Comparison of ENCODE assay signal across 28 mouse cellular contexts in genomic region chr10:103544502-103544901, GRCm38 (mm10).
DNase-seq lines count a peak whose midpoint lies in the region; ATAC-seq and TF ChIP-seq lines count a peak whose summit lies in the region.
"Had no signal": no experiment of that assay in that cellular context is flagged by ENCODE, and none has a peak within 500 bp of the region (broad histone marks: within the 10 kb centered on the region; RNA-seq: fewer than 3 reads in every experiment).

No protein-coding gene starts in this region.

- no peaks in the 10 kb centered on the region for H3K4me1 ChIP-seq in forebrain, embryonic 14.5 days (ENCODE audit: control insufficient read depth, insufficient read depth, low read length)
- no peaks in the 10 kb centered on the region for H3K4me1 ChIP-seq in forebrain, postnatal 0 days (ENCODE audit: insufficient read depth)
- H3K4me1 ChIP-seq in neural tube, embryonic 13.5 days (replicated peaks), result no peaks in the 10 kb centered on the region
- no peaks in the 10 kb centered on the region for H3K4me1 ChIP-seq in neural tube, embryonic 14.5 days (ENCODE audit: control insufficient read depth, insufficient read depth, low read length)
- H3K4me1 ChIP-seq in intestine, postnatal 0 days (replicated peaks; ENCODE audit: control insufficient read depth, insufficient read depth, low read length), result no peaks in the 10 kb centered on the region
- H3K4me1 ChIP-seq: embryonic facial prominence, embryonic 10.5 days; embryonic facial prominence, embryonic 13.5 days; forebrain, embryonic 12.5 days; heart, embryonic 12.5 days; heart, embryonic 15.5 days; hindbrain, embryonic 10.5 days; hindbrain, embryonic 13.5 days had no signal

- no peak overlapping the region for H3K9ac ChIP-seq in forebrain, embryonic 14.5 days (ENCODE audit: low read length)
- no peak overlapping the region for H3K9ac ChIP-seq in forebrain, postnatal 0 days
- H3K9ac ChIP-seq in neural tube, embryonic 13.5 days, result no peak overlapping the region
- H3K9ac ChIP-seq in neural tube, embryonic 14.5 days (replicated peaks; ENCODE audit: low read depth, low read length), result no peak overlapping the region
- no peak overlapping the region for H3K9ac ChIP-seq in intestine, postnatal 0 days (ENCODE audit: low read depth, low read length)
- H3K9ac ChIP-seq: embryonic facial prominence, embryonic 13.5 days; forebrain, embryonic 12.5 days; heart, embryonic 12.5 days; heart, embryonic 15.5 days; hindbrain, embryonic 13.5 days had no signal

- no peaks in the 10 kb centered on the region for H3K9me3 ChIP-seq in forebrain, embryonic 14.5 days (replicated peaks; ENCODE audit: control insufficient read depth, low read length)
- H3K9me3 ChIP-seq in forebrain, postnatal 0 days (ENCODE audit: low read length), result no peaks in the 10 kb centered on the region
- no peaks in the 10 kb centered on the region for H3K9me3 ChIP-seq in neural tube, embryonic 13.5 days
- no peaks in the 10 kb centered on the region for H3K9me3 ChIP-seq in neural tube, embryonic 14.5 days (ENCODE audit: control insufficient read depth, low read length)
- no peaks in the 10 kb centered on the region for H3K9me3 ChIP-seq in intestine, postnatal 0 days (ENCODE audit: control insufficient read depth)
- H3K9me3 ChIP-seq: embryonic facial prominence, embryonic 10.5 days; embryonic facial prominence, embryonic 13.5 days; forebrain, embryonic 12.5 days; heart, embryonic 15.5 days; hindbrain, embryonic 13.5 days had no signal

- H3K27me3 ChIP-seq in forebrain, embryonic 14.5 days (replicated peaks; ENCODE audit: control insufficient read depth, insufficient read depth, low read length), result no peaks in the 10 kb centered on the region
- no peaks in the 10 kb centered on the region for H3K27me3 ChIP-seq in forebrain, postnatal 0 days (ENCODE audit: insufficient read depth, low read length)
- no peaks in the 10 kb centered on the region for H3K27me3 ChIP-seq in neural tube, embryonic 13.5 days
- no peaks in the 10 kb centered on the region for H3K27me3 ChIP-seq in neural tube, embryonic 14.5 days (ENCODE audit: control insufficient read depth, insufficient read depth, low read length)
- H3K27me3 ChIP-seq in intestine, postnatal 0 days (replicated peaks; ENCODE audit: control insufficient read depth, insufficient read depth, low read length), result no peaks in the 10 kb centered on the region
- H3K27me3 ChIP-seq: embryonic facial prominence, embryonic 13.5 days; forebrain, embryonic 12.5 days; heart, embryonic 12.5 days; heart, embryonic 15.5 days; hindbrain, embryonic 13.5 days had no signal

- peak; percentile 17 for DNase-seq in forebrain, embryonic 14.5 days (ENCODE audit: low spot score)
- no peak for DNase-seq in forebrain, postnatal 0 days
- no peak for DNase-seq in neural tube, embryonic 10.5 days (ENCODE audit: extremely low spot score, low spot score)
- DNase-seq in layer of hippocampus, adult 9-11 months, result no peak
- DNase-seq: adrenal gland, adult 8-10 months; adrenal gland, postnatal 25 days; cerebellum, adult 11-12 months; cerebellum, adult 8-10 months; cerebellum, postnatal 10 days; cerebellum, postnatal 36 days; embryo, embryonic 11 days; gastrocnemius, postnatal 25 days; heart, adult 18-20 months; heart, postnatal 10 days; heart, postnatal 36 days had no signal

- no peak overlapping the region for H3K4me3 ChIP-seq in forebrain, embryonic 14.5 days (ENCODE audit: low read depth, low read length)
- no peak overlapping the region for H3K4me3 ChIP-seq in forebrain, postnatal 0 days (ENCODE audit: low read depth, low read length)
- no peak overlapping the region for H3K4me3 ChIP-seq in neural tube, embryonic 13.5 days
- no peak overlapping the region for H3K4me3 ChIP-seq in neural tube, embryonic 14.5 days (ENCODE audit: low read depth, low read length)
- H3K4me3 ChIP-seq in intestine, postnatal 0 days (ENCODE audit: low read depth, low read length), result no peak overlapping the region
- H3K4me3 ChIP-seq: embryonic facial prominence, embryonic 10.5 days; embryonic facial prominence, embryonic 13.5 days; erythroblast, embryonic 14.5 days; forebrain, embryonic 12.5 days; heart, embryonic 12.5 days; heart, embryonic 15.5 days; hindbrain, embryonic 10.5 days; hindbrain, embryonic 13.5 days had no signal

- WGBS in forebrain, embryonic 14.5 days, result 38% methylated on average over 2 of the region's 2 CpGs
- WGBS in forebrain, postnatal 0 days, result 34% methylated on average over 2 of the region's 2 CpGs
- 48% methylated on average over 2 of the region's 2 CpGs for WGBS in neural tube, embryonic 13.5 days
- WGBS in neural tube, embryonic 14.5 days, result 48% methylated on average over 2 of the region's 2 CpGs
- WGBS in intestine, postnatal 0 days, result 91% methylated on average over 2 of the region's 2 CpGs

- no peak for TF ChIP-seq CTCF in forebrain, postnatal 0 days (IDR thresholded peaks at IDR 0.05; ENCODE audit: low read depth)
- no peak for TF ChIP-seq CTCF in intestine, postnatal 0 days (IDR thresholded peaks at IDR 0.05; ENCODE audit: low read depth)

- no peaks in the 10 kb centered on the region for H3K36me3 ChIP-seq in forebrain, embryonic 14.5 days (ENCODE audit: control insufficient read depth, insufficient read depth, low read length)
- no peaks in the 10 kb centered on the region for H3K36me3 ChIP-seq in forebrain, postnatal 0 days (ENCODE audit: insufficient read depth)
- H3K36me3 ChIP-seq in neural tube, embryonic 13.5 days, result no peaks in the 10 kb centered on the region
- H3K36me3 ChIP-seq in neural tube, embryonic 14.5 days (ENCODE audit: control insufficient read depth, insufficient read depth, low read length), result no peaks in the 10 kb centered on the region
- no peaks in the 10 kb centered on the region for H3K36me3 ChIP-seq in intestine, postnatal 0 days (ENCODE audit: control insufficient read depth, insufficient read depth)
- H3K36me3 ChIP-seq: embryonic facial prominence, embryonic 10.5 days; embryonic facial prominence, embryonic 13.5 days; forebrain, embryonic 12.5 days; heart, embryonic 12.5 days; heart, embryonic 15.5 days; hindbrain, embryonic 10.5 days; hindbrain, embryonic 13.5 days had no signal

- no peak overlapping the region for H3K4me2 ChIP-seq in forebrain, embryonic 14.5 days (ENCODE audit: low read length)
- no peak overlapping the region for H3K4me2 ChIP-seq in forebrain, postnatal 0 days (ENCODE audit: low read depth)
- no peak overlapping the region for H3K4me2 ChIP-seq in neural tube, embryonic 13.5 days
- no peak overlapping the region for H3K4me2 ChIP-seq in neural tube, embryonic 14.5 days (ENCODE audit: low read depth, low read length)
- no peak overlapping the region for H3K4me2 ChIP-seq in intestine, postnatal 0 days (replicated peaks; ENCODE audit: low read depth)
- H3K4me2 ChIP-seq: embryonic facial prominence, embryonic 13.5 days; forebrain, embryonic 12.5 days; heart, embryonic 12.5 days; heart, embryonic 15.5 days; hindbrain, embryonic 13.5 days had no signal

- H3K27ac ChIP-seq in forebrain, embryonic 14.5 days (ENCODE audit: low read depth, low read length), result no peak overlapping the region
- no peak overlapping the region for H3K27ac ChIP-seq in forebrain, postnatal 0 days (ENCODE audit: low read depth, low read length)
- H3K27ac ChIP-seq in neural tube, embryonic 13.5 days (replicated peaks), result no peak overlapping the region
- H3K27ac ChIP-seq in neural tube, embryonic 14.5 days (ENCODE audit: low read depth, low read length), result no peak overlapping the region
- no peak overlapping the region for H3K27ac ChIP-seq in intestine, postnatal 0 days (ENCODE audit: low read depth, low read length)
- H3K27ac ChIP-seq: embryonic facial prominence, embryonic 10.5 days; embryonic facial prominence, embryonic 13.5 days; forebrain, embryonic 12.5 days; heart, embryonic 15.5 days; hindbrain, embryonic 10.5 days; hindbrain, embryonic 13.5 days had no signal

- ATAC-seq in forebrain, embryonic 14.5 days, result no peak
- ATAC-seq in forebrain, postnatal 0 days, result no peak
- ATAC-seq in neural tube, embryonic 13.5 days (ENCODE audit: low read depth), result peak; percentile 75
- ATAC-seq in neural tube, embryonic 14.5 days (ENCODE audit: low read depth), result peak; percentile 66; the same call in 1 of the 2 replicates
- ATAC-seq in intestine, postnatal 0 days, result no peak
- ATAC-seq: activated CD4-positive, CD25-positive, alpha-beta regulatory T cell, adult 4 months; forebrain, embryonic 16.5 days had no signal

Comparison
In these comparisons a context has a peak if more than half of its experiments do, and no peak if none do; other contexts are left out.
1. ATAC-seq: peak in neural tube, embryonic 13.5 days (single experiment) and neural tube, embryonic 14.5 days (single experiment); none in forebrain, embryonic 14.5 days (single experiment), forebrain, postnatal 0 days (single experiment) and intestine, postnatal 0 days (single experiment).